ENCODE assay signal across 8 mouse cellular contexts in genomic region chr8:122342806-122343209, GRCm38 (mm10). TPM values are rescaled to one million over a fixed set of nuclear protein-coding genes. Genes with fewer than 3 reads are reported as not detected.
DNase-seq lines count a peak whose midpoint lies in the region; ATAC-seq lines count a peak whose summit lies in the region.

No protein-coding gene starts in this region.

- no peaks in the 10 kb centered on the region for H3K27me3 ChIP-seq in megakaryocyte, embryonic 14.5 days (replicated peaks)
- peaks cover 32% of the 10 kb centered on the region for H3K27me3 ChIP-seq in forebrain, embryonic 14.5 days (replicated peaks; ENCODE audit: control insufficient read depth, insufficient read depth, low read length)
- H3K27me3 ChIP-seq in hindbrain, embryonic 11.5 days (ENCODE audit: control insufficient read depth, insufficient read depth, low read length) = peaks cover 27% of the 10 kb centered on the region
- H3K27me3 ChIP-seq in midbrain, embryonic 14.5 days (ENCODE audit: control insufficient read depth, insufficient read depth, low read length) = peaks cover 22% of the 10 kb centered on the region

- H3K4me3 ChIP-seq in megakaryocyte, embryonic 14.5 days (replicated peaks) = peak overlapping the region; percentile 89
- no peak overlapping the region for H3K4me3 ChIP-seq in forebrain, embryonic 14.5 days (ENCODE audit: low read depth, low read length)
- no peak overlapping the region for H3K4me3 ChIP-seq in hindbrain, embryonic 11.5 days (ENCODE audit: low read depth, low read length)
- H3K4me3 ChIP-seq in midbrain, embryonic 14.5 days (replicated peaks; ENCODE audit: low read depth, low read length) = no peak overlapping the region

- ATAC-seq in megakaryocyte, adult 5-6 weeks (ENCODE audit: poor library complexity, severe bottlenecking) = no peak
- no peak for ATAC-seq in forebrain, embryonic 14.5 days
- ATAC-seq in hindbrain, embryonic 11.5 days (ENCODE audit: low FRiP score) = peak; percentile 30; the same call in 1 of the 2 replicates
- ATAC-seq in midbrain, embryonic 14.5 days (ENCODE audit: low FRiP score, low TSS enrichment) = no peak

- 8% methylated on average over 9 of the region's 9 CpGs for WGBS in forebrain, embryonic 14.5 days
- WGBS in hindbrain, embryonic 11.5 days = 5% methylated on average over 9 of the region's 9 CpGs
- 8% methylated on average over 9 of the region's 9 CpGs for WGBS in midbrain, embryonic 14.5 days

- DNase-seq in forebrain, embryonic 14.5 days (ENCODE audit: low spot score) = peak; percentile 23
- peak; percentile 45 for DNase-seq in hindbrain, embryonic 11.5 days (ENCODE audit: low spot score)
- peak; percentile 59 to 64 for DNase-seq in left cerebral cortex, postnatal 14 days (ENCODE audit: low spot score in 2 of 2)
- no peak for DNase-seq in midbrain, embryonic 14.5 days
- no peak for DNase-seq in adrenal gland, adult 2 months
- DNase-seq in layer of hippocampus, postnatal 14 days (ENCODE audit: low spot score in 2 of 2) = no peak

- no peaks in the 10 kb centered on the region for H3K9me3 ChIP-seq in megakaryocyte, embryonic 14.5 days
- no peaks in the 10 kb centered on the region for H3K9me3 ChIP-seq in forebrain, embryonic 14.5 days (replicated peaks; ENCODE audit: control insufficient read depth, low read length)
- no peaks in the 10 kb centered on the region for H3K9me3 ChIP-seq in hindbrain, embryonic 11.5 days (ENCODE audit: control insufficient read depth, low read length)
- no peaks in the 10 kb centered on the region for H3K9me3 ChIP-seq in midbrain, embryonic 14.5 days (ENCODE audit: control insufficient read depth, low read length)

- peaks cover 100% of the 10 kb centered on the region for H3K4me1 ChIP-seq in megakaryocyte, embryonic 14.5 days
- H3K4me1 ChIP-seq in forebrain, embryonic 14.5 days (ENCODE audit: control insufficient read depth, insufficient read depth, low read length) = peaks cover 4% of the 10 kb centered on the region; the same call in 1 of the 2 replicates
- H3K4me1 ChIP-seq in hindbrain, embryonic 11.5 days (replicated peaks; ENCODE audit: control insufficient read depth, insufficient read depth, low read length) = 0 out of 2 replicates have a peak, but pooled peaks cover 4% of the 10 kb centered on the region
- H3K4me1 ChIP-seq in midbrain, embryonic 14.5 days (ENCODE audit: control insufficient read depth, insufficient read depth, low read length) = peaks cover 20% of the 10 kb centered on the region

- peak overlapping the region; percentile 32; the same call in 1 of the 2 replicates for H3K9ac ChIP-seq in forebrain, embryonic 14.5 days (ENCODE audit: low read length)
- H3K9ac ChIP-seq in hindbrain, embryonic 11.5 days (ENCODE audit: low read depth, low read length) = no peak overlapping the region
- H3K9ac ChIP-seq in midbrain, embryonic 14.5 days (replicated peaks; ENCODE audit: low read length) = 0 out of 2 replicates have a peak overlapping the region, but pooled peaks have one; percentile 21

- H3K36me3 ChIP-seq in megakaryocyte, embryonic 14.5 days (replicated peaks; ENCODE audit: low read length) = peaks cover 43% of the 10 kb centered on the region
- no peaks in the 10 kb centered on the region for H3K36me3 ChIP-seq in forebrain, embryonic 14.5 days (ENCODE audit: control insufficient read depth, insufficient read depth, low read length)
- no peaks in the 10 kb centered on the region for H3K36me3 ChIP-seq in hindbrain, embryonic 11.5 days (ENCODE audit: control insufficient read depth, insufficient read depth, low read length)
- no peaks in the 10 kb centered on the region for H3K36me3 ChIP-seq in midbrain, embryonic 14.5 days (ENCODE audit: control insufficient read depth, insufficient read depth, low read length)

- intact Hi-C loops in left cerebral cortex, postnatal 14 days (cut with DNase I) = loop anchor here (2.0 kb wide), 1 partner anchor 26 kb away; no protein-coding TSS in a partner anchor

- no peak overlapping the region for H3K27ac ChIP-seq in forebrain, embryonic 14.5 days (ENCODE audit: low read depth, low read length)
- H3K27ac ChIP-seq in hindbrain, embryonic 11.5 days (ENCODE audit: low read depth, low read length) = no peak overlapping the region
- H3K27ac ChIP-seq in midbrain, embryonic 14.5 days (replicated peaks; ENCODE audit: low read depth, low read length) = no peak overlapping the region

- H3K4me2 ChIP-seq in forebrain, embryonic 14.5 days (ENCODE audit: low read length) = peak overlapping the region; percentile 41
- H3K4me2 ChIP-seq in hindbrain, embryonic 11.5 days (replicated peaks; ENCODE audit: low read depth, low read length) = 0 out of 2 replicates have a peak overlapping the region, but pooled peaks have one; percentile 21
- peak overlapping the region; percentile 49 for H3K4me2 ChIP-seq in midbrain, embryonic 14.5 days (ENCODE audit: low read length)

RNA-seq across cellular contexts. Expression of gene Trhr2, which starts 17.7 kb away (rescaled TPM):
- 1.8 TPM in 1 of 2 replicates, not detected in the other for polyA plus RNA-seq in megakaryocyte, embryonic 14.5 days (2012; ENCODE audit: insufficient read depth, low replicate concordance)
- not detected in 2 replicates for total RNA-seq in megakaryocyte, adult 5-6 weeks (2015)
- total RNA-seq in megakaryocyte, adult 5-6 weeks (2017) = not detected in 2 replicates
- not detected in 2 replicates for polyA plus RNA-seq in forebrain, embryonic 14.5 days (2014; fragmentation: Nextera tagmentation; extraction: Ambion mirVana)
- 0.11 and 0.25 TPM in 2 replicates for polyA plus RNA-seq in hindbrain, embryonic 11.5 days (2014; fragmentation: Nextera tagmentation; extraction: Ambion mirVana)
- 1 to 10 TPM; 2.3 to 3.0 TPM for total RNA-seq in left cerebral cortex, postnatal 14 days (2021)
- polyA plus RNA-seq in midbrain, embryonic 14.5 days (2014; fragmentation: Nextera tagmentation; extraction: Ambion mirVana) = not detected in 2 replicates
- not detected for total RNA-seq in adrenal gland, adult 2 months (2021)
- not detected in 2 replicates for polyA plus RNA-seq in adrenal gland, adult 2 months (2012; rRNA removed)
- total RNA-seq in layer of hippocampus, postnatal 14 days (2021) = under 1 TPM; 0.76 to 0.81 TPM

RNA-seq across cellular contexts. Expression of gene Zc3h18, which starts 33.6 kb away (rescaled TPM):
- 80.4 and 130 TPM in 2 replicates for polyA plus RNA-seq in megakaryocyte, embryonic 14.5 days (2012; ENCODE audit: insufficient read depth, low replicate concordance)
- total RNA-seq in megakaryocyte, adult 5-6 weeks (2015) = 19.6 and 22.0 TPM in 2 replicates
- total RNA-seq in megakaryocyte, adult 5-6 weeks (2017) = 50.2 and 63.1 TPM in 2 replicates
- polyA plus RNA-seq in forebrain, embryonic 14.5 days (2014; fragmentation: Nextera tagmentation; extraction: Ambion mirVana) = 24.8 and 26.9 TPM in 2 replicates
- 38.4 and 38.6 TPM in 2 replicates for polyA plus RNA-seq in hindbrain, embryonic 11.5 days (2014; fragmentation: Nextera tagmentation; extraction: Ambion mirVana)
- 10 to 100 TPM; 36.0 to 39.4 TPM for total RNA-seq in left cerebral cortex, postnatal 14 days (2021)
- 22.4 and 27.9 TPM in 2 replicates for polyA plus RNA-seq in midbrain, embryonic 14.5 days (2014; fragmentation: Nextera tagmentation; extraction: Ambion mirVana)
- 10 to 100 TPM; 36.9 to 44.8 TPM for total RNA-seq in adrenal gland, adult 2 months (2021)
- 34.3 and 38.2 TPM in 2 replicates for polyA plus RNA-seq in adrenal gland, adult 2 months (2012; rRNA removed)
- total RNA-seq in layer of hippocampus, postnatal 14 days (2021) = 10 to 100 TPM; 35.4 to 39.2 TPM

Comparison
In these comparisons a context has a peak if more than half of its experiments do, and no peak if none do; other contexts are left out.
1. DNase-seq: peak in forebrain, embryonic 14.5 days (single experiment), hindbrain, embryonic 11.5 days (single experiment) and left cerebral cortex, postnatal 14 days (2 of 2); none in midbrain, embryonic 14.5 days (single experiment), adrenal gland, adult 2 months (single experiment) and layer of hippocampus, postnatal 14 days (0 of 2).
2. Peak in every context shown above with its lines, with median percentiles within 50 percentile points of each other: H3K4me2 ChIP-seq.